18 mouse cellular contexts compared by ENCODE assay signal in genomic region chr9:86650822-86651221, GRCm38 (mm10). TPM values are rescaled to one million over a fixed set of nuclear protein-coding genes. Genes with fewer than 3 reads are reported as not detected.
A peak's percentile ranks its signal among the peaks of the same experiment; 100 is the strongest.
DNase-seq lines count a peak whose midpoint lies in the region; ATAC-seq and TF ChIP-seq lines count a peak whose summit lies in the region.
"Had no signal": no experiment of that assay in that cellular context is flagged by ENCODE, and none has a peak within 500 bp of the region (broad histone marks: within the 10 kb centered on the region; RNA-seq: fewer than 3 reads in every experiment).

No protein-coding gene starts in this region.

- WGBS in hindbrain, embryonic 11.5 days, result 74% methylated on average over 5 of the region's 5 CpGs
- 58% methylated on average over 5 of the region's 5 CpGs for WGBS in hindbrain, postnatal 0 days
- WGBS in midbrain, embryonic 12.5 days, result 76% methylated on average over 5 of the region's 5 CpGs
- WGBS in midbrain, postnatal 0 days, result 57% methylated on average over 5 of the region's 5 CpGs
- WGBS in midbrain, embryonic 13.5 days, result 60% methylated on average over 5 of the region's 5 CpGs
- WGBS in neural tube, embryonic 14.5 days, result 46% methylated on average over 5 of the region's 5 CpGs
- WGBS in liver, embryonic 11.5 days, result 83% methylated on average over 5 of the region's 5 CpGs

- H3K27ac ChIP-seq in hindbrain, embryonic 11.5 days (ENCODE audit: low read depth, low read length), result no peak overlapping the region
- H3K27ac ChIP-seq in hindbrain, postnatal 0 days, result no peak overlapping the region
- no peak overlapping the region for H3K27ac ChIP-seq in midbrain, embryonic 12.5 days (replicated peaks)
- no peak overlapping the region for H3K27ac ChIP-seq in midbrain, postnatal 0 days (ENCODE audit: low read depth, low read length)
- H3K27ac ChIP-seq in midbrain, embryonic 13.5 days, result no peak overlapping the region
- no peak overlapping the region for H3K27ac ChIP-seq in neural tube, embryonic 14.5 days (ENCODE audit: low read depth, low read length)
- H3K27ac ChIP-seq in liver, embryonic 11.5 days (ENCODE audit: low read depth, low read length), result no peak overlapping the region
- H3K27ac ChIP-seq: embryonic facial prominence, embryonic 12.5 days; forebrain, embryonic 15.5 days; heart, adult 2 months; heart, embryonic 15.5 days; hindbrain, embryonic 15.5 days had no signal

- no peak overlapping the region for H3K4me2 ChIP-seq in hindbrain, embryonic 11.5 days (replicated peaks; ENCODE audit: low read depth, low read length)
- H3K4me2 ChIP-seq in hindbrain, postnatal 0 days (ENCODE audit: low read depth, low read length), result no peak overlapping the region
- H3K4me2 ChIP-seq in midbrain, embryonic 12.5 days (replicated peaks), result no peak overlapping the region
- no peak overlapping the region for H3K4me2 ChIP-seq in midbrain, postnatal 0 days (ENCODE audit: low read depth, low read length, poor library complexity, severe bottlenecking)
- no peak overlapping the region for H3K4me2 ChIP-seq in midbrain, embryonic 13.5 days (replicated peaks)
- no peak overlapping the region for H3K4me2 ChIP-seq in neural tube, embryonic 14.5 days (ENCODE audit: low read depth, low read length)
- H3K4me2 ChIP-seq in liver, embryonic 11.5 days, result no peak overlapping the region
- H3K4me2 ChIP-seq: embryonic facial prominence, embryonic 12.5 days; forebrain, embryonic 15.5 days; heart, embryonic 11.5 days; heart, embryonic 15.5 days; hindbrain, embryonic 15.5 days had no signal

- H3K9me3 ChIP-seq in hindbrain, embryonic 11.5 days (ENCODE audit: control insufficient read depth, low read length), result no peaks in the 10 kb centered on the region
- H3K9me3 ChIP-seq in hindbrain, postnatal 0 days (ENCODE audit: low read length), result no peaks in the 10 kb centered on the region
- H3K9me3 ChIP-seq in midbrain, embryonic 12.5 days, result no peaks in the 10 kb centered on the region
- H3K9me3 ChIP-seq in midbrain, postnatal 0 days (ENCODE audit: low read length), result no peaks in the 10 kb centered on the region
- H3K9me3 ChIP-seq in midbrain, embryonic 13.5 days, result no peaks in the 10 kb centered on the region
- no peaks in the 10 kb centered on the region for H3K9me3 ChIP-seq in neural tube, embryonic 14.5 days (ENCODE audit: control insufficient read depth, low read length)
- no peaks in the 10 kb centered on the region for H3K9me3 ChIP-seq in liver, embryonic 11.5 days (ENCODE audit: control insufficient read depth, low read length)
- H3K9me3 ChIP-seq: embryonic facial prominence, embryonic 12.5 days; forebrain, embryonic 15.5 days; heart, embryonic 15.5 days; hindbrain, embryonic 15.5 days had no signal

- DNase-seq in hindbrain, embryonic 11.5 days (ENCODE audit: low spot score), result no peak
- DNase-seq in hindbrain, postnatal 0 days (ENCODE audit: low spot score), result no peak
- DNase-seq in midbrain, postnatal 0 days (ENCODE audit: low spot score), result no peak
- no peak for DNase-seq in liver, embryonic 11.5 days (ENCODE audit: low spot score)
- DNase-seq: adrenal gland, postnatal 10 days; cerebellum, adult 11 months; cerebellum, adult 9-10 months; cerebellum, postnatal 25 days; gastrocnemius, postnatal 10 days; heart, adult 2 months had no signal

- H3K4me1 ChIP-seq in hindbrain, embryonic 11.5 days (replicated peaks; ENCODE audit: control insufficient read depth, insufficient read depth, low read length), result no peaks in the 10 kb centered on the region
- H3K4me1 ChIP-seq in hindbrain, postnatal 0 days (ENCODE audit: insufficient read depth, low read length), result no peaks in the 10 kb centered on the region
- H3K4me1 ChIP-seq in midbrain, embryonic 12.5 days, result no peaks in the 10 kb centered on the region
- no peaks in the 10 kb centered on the region for H3K4me1 ChIP-seq in midbrain, postnatal 0 days (ENCODE audit: insufficient read depth, low read length)
- peaks cover 2% of the 10 kb centered on the region; the same call in 1 of the 2 replicates for H3K4me1 ChIP-seq in midbrain, embryonic 13.5 days (replicated peaks)
- no peaks in the 10 kb centered on the region for H3K4me1 ChIP-seq in neural tube, embryonic 14.5 days (ENCODE audit: control insufficient read depth, insufficient read depth, low read length)
- H3K4me1 ChIP-seq in liver, embryonic 11.5 days (replicated peaks; ENCODE audit: control insufficient read depth, insufficient read depth, low read length), result no peaks in the 10 kb centered on the region
- H3K4me1 ChIP-seq: embryonic facial prominence, embryonic 12.5 days; hindbrain, embryonic 15.5 days had no signal

- no peak overlapping the region for H3K4me3 ChIP-seq in hindbrain, embryonic 11.5 days (ENCODE audit: low read depth, low read length)
- no peak overlapping the region for H3K4me3 ChIP-seq in hindbrain, postnatal 0 days (ENCODE audit: low read length)
- no peak overlapping the region for H3K4me3 ChIP-seq in midbrain, embryonic 12.5 days
- no peak overlapping the region for H3K4me3 ChIP-seq in midbrain, postnatal 0 days (ENCODE audit: low read depth, low read length)
- H3K4me3 ChIP-seq in midbrain, embryonic 13.5 days (replicated peaks), result no peak overlapping the region
- H3K4me3 ChIP-seq in neural tube, embryonic 14.5 days (ENCODE audit: low read depth, low read length), result no peak overlapping the region
- H3K4me3 ChIP-seq in liver, embryonic 11.5 days (ENCODE audit: low read depth, low read length), result no peak overlapping the region
- H3K4me3 ChIP-seq: embryonic facial prominence, embryonic 12.5 days; forebrain, embryonic 15.5 days; heart, adult 2 months; heart, embryonic 15.5 days; hindbrain, embryonic 15.5 days had no signal

- H3K27me3 ChIP-seq in hindbrain, embryonic 11.5 days (ENCODE audit: control insufficient read depth, insufficient read depth, low read length), result no peaks in the 10 kb centered on the region
- H3K27me3 ChIP-seq in hindbrain, postnatal 0 days (ENCODE audit: insufficient read depth, low read length), result no peaks in the 10 kb centered on the region
- H3K27me3 ChIP-seq in midbrain, embryonic 12.5 days, result no peaks in the 10 kb centered on the region
- no peaks in the 10 kb centered on the region for H3K27me3 ChIP-seq in midbrain, postnatal 0 days (ENCODE audit: insufficient read depth, low read length)
- H3K27me3 ChIP-seq in midbrain, embryonic 13.5 days, result no peaks in the 10 kb centered on the region
- no peaks in the 10 kb centered on the region for H3K27me3 ChIP-seq in neural tube, embryonic 14.5 days (ENCODE audit: control insufficient read depth, insufficient read depth, low read length)
- no peaks in the 10 kb centered on the region for H3K27me3 ChIP-seq in liver, embryonic 11.5 days (replicated peaks; ENCODE audit: control insufficient read depth, insufficient read depth, low read length)
- H3K27me3 ChIP-seq: embryonic facial prominence, embryonic 12.5 days; forebrain, embryonic 15.5 days; heart, embryonic 15.5 days; hindbrain, embryonic 15.5 days had no signal

- no peaks in the 10 kb centered on the region for H3K36me3 ChIP-seq in hindbrain, embryonic 11.5 days (ENCODE audit: control insufficient read depth, insufficient read depth, low read length)
- H3K36me3 ChIP-seq in hindbrain, postnatal 0 days (ENCODE audit: insufficient read depth, low read length), result no peaks in the 10 kb centered on the region
- H3K36me3 ChIP-seq in midbrain, embryonic 12.5 days, result no peaks in the 10 kb centered on the region
- no peaks in the 10 kb centered on the region for H3K36me3 ChIP-seq in midbrain, postnatal 0 days (ENCODE audit: insufficient read depth, low read length)
- H3K36me3 ChIP-seq in midbrain, embryonic 13.5 days, result no peaks in the 10 kb centered on the region
- no peaks in the 10 kb centered on the region for H3K36me3 ChIP-seq in neural tube, embryonic 14.5 days (ENCODE audit: control insufficient read depth, insufficient read depth, low read length)
- H3K36me3 ChIP-seq in liver, embryonic 11.5 days (ENCODE audit: control insufficient read depth, insufficient read depth, low read length), result no peaks in the 10 kb centered on the region
- H3K36me3 ChIP-seq: embryonic facial prominence, embryonic 12.5 days; forebrain, embryonic 15.5 days; hindbrain, embryonic 15.5 days had no signal

- H3K9ac ChIP-seq in hindbrain, embryonic 11.5 days (ENCODE audit: low read depth, low read length), result no peak overlapping the region
- H3K9ac ChIP-seq in hindbrain, postnatal 0 days (replicated peaks; ENCODE audit: low read length), result no peak overlapping the region
- no peak overlapping the region for H3K9ac ChIP-seq in midbrain, embryonic 12.5 days (replicated peaks)
- no peak overlapping the region for H3K9ac ChIP-seq in midbrain, postnatal 0 days (replicated peaks; ENCODE audit: low read length, poor library complexity, severe bottlenecking)
- H3K9ac ChIP-seq in midbrain, embryonic 13.5 days (replicated peaks), result no peak overlapping the region
- H3K9ac ChIP-seq in neural tube, embryonic 14.5 days (replicated peaks; ENCODE audit: low read depth, low read length), result no peak overlapping the region
- no peak overlapping the region for H3K9ac ChIP-seq in liver, embryonic 11.5 days (ENCODE audit: low read depth, low read length)
- H3K9ac ChIP-seq: embryonic facial prominence, embryonic 12.5 days; forebrain, embryonic 15.5 days; heart, embryonic 15.5 days; hindbrain, embryonic 15.5 days had no signal

- ATAC-seq in hindbrain, embryonic 11.5 days (ENCODE audit: low FRiP score), result peak; percentile 64
- ATAC-seq in hindbrain, postnatal 0 days, result no peak
- peak; percentile 49 for ATAC-seq in midbrain, embryonic 12.5 days (ENCODE audit: low FRiP score, low read depth)
- no peak for ATAC-seq in midbrain, postnatal 0 days (ENCODE audit: low FRiP score)
- ATAC-seq in midbrain, embryonic 13.5 days, result peak; percentile 74
- ATAC-seq in neural tube, embryonic 14.5 days (ENCODE audit: low read depth), result peak; percentile 66; the same call in 1 of the 2 replicates
- no peak for ATAC-seq in liver, embryonic 11.5 days (replicated peaks; ENCODE audit: low FRiP score)
- ATAC-seq: forebrain, embryonic 15.5 days had no signal

- TF ChIP-seq CTCF in hindbrain, postnatal 0 days (IDR thresholded peaks at IDR 0.05; ENCODE audit: low read depth), result no peak
- TF ChIP-seq CTCF in midbrain, postnatal 0 days (IDR thresholded peaks at IDR 0.05), result no peak

RNA-seq across cellular contexts. Expression of gene Me1, which starts 44.9 kb away (rescaled TPM):
- polyA plus RNA-seq in hindbrain, embryonic 11.5 days (2014; fragmentation: Nextera tagmentation; extraction: Ambion mirVana), result 13.2 and 17.9 TPM in 2 replicates
- 37.2 and 37.5 TPM in 2 replicates for total RNA-seq in hindbrain, postnatal 0 days (2014; rRNA removed)
- 75.0 and 76.5 TPM in 2 replicates for polyA plus RNA-seq in hindbrain, postnatal 0 days (2015; fragmentation: Nextera tagmentation; extraction: Ambion mirVana)
- 17.1 TPM in 2 replicates for polyA plus RNA-seq in midbrain, embryonic 12.5 days (2016; fragmentation: Nextera tagmentation; extraction: Ambion mirVana)
- total RNA-seq in midbrain, postnatal 0 days (2014; rRNA removed), result 37.0 and 41.6 TPM in 2 replicates
- polyA plus RNA-seq in midbrain, postnatal 0 days (2015; fragmentation: Nextera tagmentation; extraction: Ambion mirVana), result 62.8 and 64.7 TPM in 2 replicates
- polyA plus RNA-seq in midbrain, embryonic 13.5 days (2015; fragmentation: Nextera tagmentation; extraction: Ambion mirVana), result 18.7 and 20.1 TPM in 2 replicates
- 49.0 and 53.0 TPM in 2 replicates for polyA plus RNA-seq in neural tube, embryonic 14.5 days (2014; fragmentation: Nextera tagmentation; extraction: Ambion mirVana)
- 6.6 and 7.7 TPM in 2 replicates for polyA plus RNA-seq in liver, embryonic 11.5 days (2014; fragmentation: Nextera tagmentation; extraction: Ambion mirVana)

Comparison
In these comparisons a context has a peak if more than half of its experiments do, and no peak if none do; other contexts are left out.
1. ATAC-seq: peak in hindbrain, embryonic 11.5 days (single experiment), midbrain, embryonic 12.5 days (single experiment), midbrain, embryonic 13.5 days (single experiment) and neural tube, embryonic 14.5 days (single experiment); none in hindbrain, postnatal 0 days (single experiment), midbrain, postnatal 0 days (single experiment) and liver, embryonic 11.5 days (single experiment).